Mouse (Mus musculus) embryonic facial prominence, embryonic 12.5 days (tissue): Measurements from ENCODE around the gene Msh2. TPM values are rescaled to one million over a fixed set of nuclear protein-coding genes. Genes with fewer than 3 reads are reported as not detected.
"Not testable (repeated sequence)": the region's sequence is repeated elsewhere in the genome, so short reads cannot be mapped to it uniquely, and the experiment has no call there.

Source experiments
- ATAC-seq: fragments of 200-750 bp; cut with Nextera tagmentation; 2 replicates; pipeline ENCODE4 v1.8.0; 2017; ENCODE audit not compliant: insufficient number of reproducible peaks, insufficient read depth, low FRiP score, low TSS enrichment
- H3K27ac ChIP-seq: fragments of 300-500 bp; sonication (generic); 2 replicates; pipeline ENCODE4 v1.5.1; 2016; ENCODE audit warnings: mild to moderate bottlenecking
- H3K27me3 ChIP-seq: fragments of 300-500 bp; sonication (generic); 2 replicates; pipeline ENCODE4 v1.6.1; 2016; ENCODE audit warnings: mild to moderate bottlenecking, moderate library complexity
- H3K36me3 ChIP-seq: fragments of 300-500 bp; sonication (generic); 2 replicates; pipeline ENCODE4 v1.6.1; 2016; ENCODE audit warnings: mild to moderate bottlenecking
- H3K4me1 ChIP-seq: fragments of 300-500 bp; sonication (generic); 2 replicates; pipeline ENCODE4 v1.6.1; 2016
- H3K4me2 ChIP-seq: fragments of 300-500 bp; sonication (generic); replicated peaks from 2 replicates; pipeline ENCODE4 v1.6.1; 2016; ENCODE audit warnings: mild to moderate bottlenecking, moderate library complexity
- H3K4me3 ChIP-seq: fragments of 300-500 bp; sonication (generic); 2 replicates; pipeline ENCODE4 v1.5.1; 2016; ENCODE audit warnings: mild to moderate bottlenecking
- H3K9ac ChIP-seq: fragments of 300-500 bp; sonication (generic); 2 replicates; pipeline ENCODE4 v1.6.1; 2016; ENCODE audit warnings: mild to moderate bottlenecking, moderate library complexity
- H3K9me3 ChIP-seq: fragments of 300-500 bp; sonication (generic); 2 replicates; pipeline ENCODE4 v1.6.1; 2016; ENCODE audit warnings: mild to moderate bottlenecking, moderate library complexity
- WGBS: fragments of 180-500 bp; shearing (Covaris S2); methylation state at CpG from one replicate; pipeline ENCODE4 v1.1.7; 2016; 5-methylcytosine and 5-hydroxymethylcytosine counted together
- polyA plus RNA-seq: library from polyadenylated mRNA; unstranded; fragments of >200 nt; fragmentation: Nextera tagmentation; extraction: Ambion mirVana; gene quantifications from 2 replicates; pipeline ENCODE4 v1.2.1, GENCODE M21; 2016

The Msh2 gene
- polyA plus RNA-seq, 1 experiment from 2014 or later, result 114 TPM

DNA sequence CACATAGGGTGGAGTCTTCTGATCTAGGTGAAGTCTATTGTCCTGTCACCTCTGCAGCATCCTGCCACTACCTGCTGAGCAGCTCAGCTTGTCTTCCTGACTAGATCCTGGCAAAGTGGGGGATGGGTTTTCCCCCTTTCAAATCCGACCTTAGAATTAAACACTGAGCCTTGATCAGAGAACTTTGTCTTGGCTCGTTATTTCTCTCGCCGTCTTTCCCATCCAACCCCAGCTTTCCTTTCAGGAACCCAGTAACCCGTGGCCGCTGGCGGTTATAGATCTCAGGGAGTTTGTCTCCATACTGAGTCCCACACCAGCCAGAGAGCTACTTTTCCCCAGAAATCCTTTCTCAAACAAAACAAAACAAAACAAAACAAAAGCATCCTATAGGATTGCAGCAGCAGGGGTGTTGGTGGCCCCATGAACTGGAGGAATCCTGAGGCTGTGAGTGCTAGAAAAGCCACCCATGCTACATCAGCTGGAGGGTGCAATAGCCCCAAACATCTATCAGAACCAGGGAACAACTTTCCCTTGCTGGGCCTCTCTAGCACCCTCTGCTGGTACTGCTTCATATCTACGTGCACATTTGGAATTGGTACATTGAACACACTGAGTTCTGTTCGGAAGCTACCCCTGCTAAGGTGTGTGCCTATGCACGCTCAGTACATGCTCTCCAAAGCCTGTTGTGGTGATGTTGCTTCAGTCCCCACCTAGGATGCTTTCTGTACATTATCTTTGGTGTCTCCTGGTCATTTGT lies 6.9 kb upstream of the Msh2 start:
- H3K36me3 ChIP-seq, result no peaks in the 10 kb centered on the region
- H3K27ac ChIP-seq, result no peak overlapping the region
- H3K9me3 ChIP-seq, result no peaks in the 10 kb centered on the region
- no peaks in the 10 kb centered on the region for H3K4me1 ChIP-seq
- 83% methylated on average over 10 of the region's 10 CpGs for WGBS
- no peaks in the 10 kb centered on the region for H3K27me3 ChIP-seq
- H3K9ac ChIP-seq, result no peak overlapping the region
- no peak overlapping the region for H3K4me3 ChIP-seq
- no peak for ATAC-seq
- H3K4me2 ChIP-seq, result no peak overlapping the region

DNA sequence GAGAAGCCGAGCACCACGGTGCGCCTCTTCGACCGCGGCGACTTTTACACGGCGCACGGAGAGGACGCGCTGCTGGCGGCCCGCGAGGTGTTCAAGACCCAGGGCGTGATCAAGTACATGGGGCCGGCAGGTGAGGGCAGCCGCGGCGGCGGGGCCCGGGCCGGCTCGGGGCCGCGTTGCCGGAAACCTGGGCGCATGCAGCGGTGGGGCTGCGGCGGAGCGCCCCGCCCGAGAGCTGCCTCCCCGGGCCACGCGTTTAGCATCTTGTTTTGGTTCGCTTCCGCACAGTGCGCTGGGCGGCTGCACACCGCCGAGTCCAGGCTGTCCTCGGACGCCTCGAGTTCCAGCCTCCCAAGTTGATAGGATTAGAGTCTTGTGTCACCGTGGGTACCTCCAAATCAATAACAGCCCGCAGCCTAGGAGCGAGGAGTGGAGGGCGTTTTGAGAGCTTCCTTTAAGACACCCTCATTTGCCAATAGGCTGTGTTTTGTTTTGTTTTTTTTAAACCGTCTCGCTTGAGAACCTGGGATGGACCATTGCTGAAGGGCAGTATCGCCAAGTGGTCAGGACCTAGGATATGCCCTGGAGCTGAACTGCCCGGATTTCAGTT lies 652 bp downstream of the Msh2 start:
- Histone ChIP-seq H3K36me3 (no peaks in the 10 kb centered on the region), H3K4me3 (peak overlapping the region; percentile 91), H3K4me1 (peaks cover 13% of the 10 kb centered on the region), H3K27ac (peak overlapping the region; percentile 84), H3K4me2 (peak overlapping the region; percentile 76), H3K9me3 (0 out of 2 replicates have a peak, but pooled peaks cover 2% of the 10 kb centered on the region), H3K9ac (peak overlapping the region; percentile 92), H3K27me3 (no peaks in the 10 kb centered on the region)
- ATAC-seq, result peak; percentile 50
- under 1% methylated on average over 54 of the region's 54 CpGs for WGBS

GRCm38 (mm10) chr17:87676916-87677474 lies 4.9 kb downstream of the Msh2 start:
- H3K27ac ChIP-seq, ATAC-seq, H3K9ac ChIP-seq, H3K27me3 ChIP-seq, H3K4me3 ChIP-seq, H3K4me2 ChIP-seq, H3K9me3 ChIP-seq: not testable (repeated sequence)
- 93% methylated on average over 1 of the region's 1 CpGs for WGBS
- Histone ChIP-seq H3K4me1 (peaks cover 13% of the 10 kb centered on the region), H3K36me3 (peaks cover 22% of the 10 kb centered on the region)

- Histone ChIP-seq H3K4me3 (no peak overlapping the region), H3K9me3 (0 out of 2 replicates have a peak, but pooled peaks cover 2% of the 10 kb centered on the region), H3K36me3 (peaks cover 28% of the 10 kb centered on the region), H3K4me1 (peaks cover 13% of the 10 kb centered on the region), H3K9ac (no peak overlapping the region), H3K27ac (no peak overlapping the region), H3K4me2 (no peak overlapping the region), H3K27me3 (no peaks in the 10 kb centered on the region)
- no peak for ATAC-seq
- 97% methylated on average over 8 of the region's 8 CpGs for WGBS
These were observed 5.5 kb downstream of the Msh2 start for GRCm38 (mm10) chr17:87677656-87678055.

GRCm38 (mm10) chr17:87689217-87689616 lies 17.1 kb downstream of the Msh2 start:
- H3K27me3 ChIP-seq, result no peaks in the 10 kb centered on the region
- H3K9ac ChIP-seq, result no peak overlapping the region
- 94% methylated on average over 8 of the region's 8 CpGs for WGBS
- no peaks in the 10 kb centered on the region for H3K4me1 ChIP-seq
- no peak for ATAC-seq
- no peak overlapping the region for H3K4me2 ChIP-seq
- H3K36me3 ChIP-seq, result peaks cover 64% of the 10 kb centered on the region
- H3K4me3 ChIP-seq, result no peak overlapping the region
- no peaks in the 10 kb centered on the region for H3K9me3 ChIP-seq
- no peak overlapping the region for H3K27ac ChIP-seq

DNA sequence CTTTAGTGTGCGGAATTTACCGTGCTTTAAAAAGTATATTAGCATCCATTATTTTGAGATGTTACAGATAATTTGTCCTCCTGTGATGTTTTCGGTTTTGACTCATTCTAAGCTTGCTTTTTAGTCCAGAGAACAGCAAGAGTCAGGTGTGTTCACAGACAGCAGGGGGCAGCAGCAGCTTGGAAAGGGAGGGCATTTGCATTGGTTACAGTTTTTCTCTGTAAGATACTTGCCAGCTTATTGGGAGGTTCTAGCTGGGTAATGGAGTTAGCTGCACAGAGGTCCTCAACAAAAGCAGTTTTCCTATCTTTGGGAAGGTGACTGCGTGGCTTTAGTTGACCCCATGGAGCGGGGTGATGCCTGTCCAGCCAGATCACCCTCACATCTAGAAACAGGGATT lies 19.8 kb downstream of the Msh2 start:
- H3K36me3 ChIP-seq, result peaks cover 59% of the 10 kb centered on the region

DNA sequence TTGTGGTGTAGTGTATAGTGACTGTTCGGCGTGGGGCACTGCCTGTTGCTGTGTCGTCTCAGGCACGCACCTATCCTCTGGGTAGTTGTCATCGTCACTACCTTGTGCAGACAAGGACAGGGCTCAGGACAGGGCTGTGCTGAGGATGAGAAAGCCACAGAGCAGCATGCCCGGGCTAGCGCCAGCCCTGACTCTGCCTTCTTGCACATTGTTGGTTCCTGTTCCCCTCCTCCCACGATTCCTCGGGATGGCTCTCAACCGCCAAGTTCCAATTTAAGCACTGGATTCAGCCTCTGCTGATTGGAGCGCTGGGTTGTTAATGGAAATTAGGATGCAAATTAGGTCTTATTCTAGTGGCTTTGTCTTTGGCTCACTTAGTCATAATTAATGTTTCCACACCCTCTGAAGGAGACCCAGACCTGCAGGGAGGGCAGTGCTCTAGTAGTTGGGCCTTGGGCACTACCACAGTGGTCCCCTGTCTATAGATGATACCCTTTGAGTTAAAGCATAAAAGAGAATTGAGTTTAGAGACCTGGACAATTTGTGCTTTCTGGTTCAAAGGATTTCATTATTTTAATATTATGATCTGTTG lies 23.8 kb downstream of the Msh2 start:
- no peak overlapping the region for H3K9ac ChIP-seq
- H3K27ac ChIP-seq, result no peak overlapping the region
- H3K4me1 ChIP-seq, result no peaks in the 10 kb centered on the region
- no peaks in the 10 kb centered on the region for H3K27me3 ChIP-seq
- peaks cover 45% of the 10 kb centered on the region for H3K36me3 ChIP-seq
- ATAC-seq, result no peak
- H3K9me3 ChIP-seq, result no peaks in the 10 kb centered on the region
- H3K4me2 ChIP-seq, result no peak overlapping the region
- 94% methylated on average over 11 of the region's 11 CpGs for WGBS
- no peak overlapping the region for H3K4me3 ChIP-seq

More for the DNA sequence above, 19.8 kb downstream of the Msh2 start:
- H3K4me1 ChIP-seq, result no peaks in the 10 kb centered on the region
- no peak overlapping the region for H3K4me2 ChIP-seq
- 89% methylated on average over 5 of the region's 5 CpGs for WGBS
- H3K9me3 ChIP-seq, result no peaks in the 10 kb centered on the region
- no peak overlapping the region for H3K9ac ChIP-seq
- ATAC-seq, result no peak
- H3K27me3 ChIP-seq, result no peaks in the 10 kb centered on the region
- H3K4me3 ChIP-seq, result no peak overlapping the region
- H3K27ac ChIP-seq, result no peak overlapping the region

GRCm38 (mm10) chr17:87696814-87697213 lies 24.7 kb downstream of the Msh2 start:
- ATAC-seq, result no peak
- H3K27me3 ChIP-seq, result no peaks in the 10 kb centered on the region
- WGBS, result 93% methylated on average over 6 of the region's 6 CpGs
- H3K4me3 ChIP-seq, result no peak overlapping the region
- H3K4me2 ChIP-seq, result no peak overlapping the region
- peaks cover 50% of the 10 kb centered on the region for H3K36me3 ChIP-seq
- no peaks in the 10 kb centered on the region for H3K9me3 ChIP-seq
- H3K27ac ChIP-seq, result no peak overlapping the region
- H3K4me1 ChIP-seq, result no peaks in the 10 kb centered on the region
- no peak overlapping the region for H3K9ac ChIP-seq

- 73% methylated on average over 14 of the region's 16 CpGs for WGBS
- ATAC-seq, result 0 out of 2 replicates have a peak, but pooled peaks have one; percentile 41
- peaks cover 51% of the 10 kb centered on the region for H3K36me3 ChIP-seq
These were observed 27.1 kb downstream of the Msh2 start for GRCm38 (mm10) chr17:87698996-87699765.

GRCm38 (mm10) chr17:87700101-87700500 lies 28.0 kb downstream of the Msh2 start:
- no peaks in the 10 kb centered on the region for H3K9me3 ChIP-seq
- no peak overlapping the region for H3K4me2 ChIP-seq
- H3K27ac ChIP-seq, result 0 out of 2 replicates have a peak overlapping the region, but pooled peaks have one; percentile 1
- 73% methylated on average over 8 of the region's 8 CpGs for WGBS
- H3K36me3 ChIP-seq, result peaks cover 49% of the 10 kb centered on the region
- no peak overlapping the region for H3K9ac ChIP-seq
- H3K27me3 ChIP-seq, result no peaks in the 10 kb centered on the region
- H3K4me1 ChIP-seq, result no peaks in the 10 kb centered on the region
- no peak overlapping the region for H3K4me3 ChIP-seq
- no peak for ATAC-seq

More at GRCm38 (mm10) chr17:87698996-87699765, 27.1 kb downstream of the Msh2 start:
- Histone ChIP-seq H3K27me3 (no peaks in the 10 kb centered on the region), H3K4me2 (no peak overlapping the region), H3K9me3 (no peaks in the 10 kb centered on the region), H3K4me1 (no peaks in the 10 kb centered on the region), H3K4me3 (no peak overlapping the region), H3K27ac (no peak overlapping the region), H3K9ac (no peak overlapping the region)

DNA sequence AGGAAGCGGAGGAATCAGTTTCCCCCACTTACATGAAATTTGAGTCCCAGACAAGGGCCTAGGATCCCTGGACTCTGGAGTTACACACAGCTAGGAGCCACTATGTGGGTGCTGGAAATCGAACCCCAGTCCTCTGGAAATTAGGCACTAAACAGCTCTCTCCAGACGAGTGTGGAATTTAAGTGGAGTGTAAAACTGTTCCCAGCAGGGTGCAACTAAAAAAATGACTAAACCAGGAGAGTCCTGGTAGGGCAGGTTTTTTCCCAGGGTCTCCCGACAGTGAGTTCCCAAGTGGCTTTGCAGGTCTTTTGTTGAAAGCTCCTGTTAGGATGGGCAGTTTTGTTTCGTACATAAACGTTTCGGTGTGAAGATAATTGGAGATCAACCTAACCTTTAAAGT lies 52.6 kb downstream of the Msh2 start:
- no peak for ATAC-seq
- H3K27me3 ChIP-seq, result no peaks in the 10 kb centered on the region
- H3K4me3 ChIP-seq, result no peak overlapping the region
- H3K9me3 ChIP-seq, result no peaks in the 10 kb centered on the region
- H3K4me1 ChIP-seq, result no peaks in the 10 kb centered on the region
- no peak overlapping the region for H3K4me2 ChIP-seq
- H3K36me3 ChIP-seq, result peaks cover 55% of the 10 kb centered on the region
- H3K9ac ChIP-seq, result no peak overlapping the region
- WGBS, result 90% methylated on average over 7 of the region's 7 CpGs
- H3K27ac ChIP-seq, result no peak overlapping the region
